Mouse (Mus musculus): Measurements from ENCODE around the gene Pbx3.

GRCm38 (mm10) chr2:34150560-34150959 is 222.4 kb downstream of the Pbx3 start:
- TF ChIP-seq EP300 (IDR thresholded peaks at IDR 0.05; ENCODE audit: insufficient read depth, low read depth, low read length) (no peak), POLR2A (IDR thresholded peaks at IDR 0.05; ENCODE audit: insufficient read depth, low read depth, low read length) (no peak)
